In genomic region chr17:30575941-30576773, GRCm38 (mm10) we compare ENCODE assay signal across 8 mouse cellular contexts. TPM values are rescaled to one million over a fixed set of nuclear protein-coding genes. Genes with fewer than 3 reads are reported as not detected.
DNase-seq lines count a peak whose midpoint lies in the region; ATAC-seq and TF ChIP-seq lines count a peak whose summit lies in the region.

Btbd9 (minus strand) TSS chr17:30576488.

- peak within 1 kb of the TSS; percentile 66 for H3K9ac ChIP-seq in forebrain, embryonic 15.5 days (replicated peaks)

- no peak for TF ChIP-seq CTCF in lung, adult 2 months (IDR thresholded peaks at IDR 0.05; ENCODE audit: insufficient read depth, low read length)

- no peaks in the 10 kb centered on the region for H3K27me3 ChIP-seq in forebrain, embryonic 15.5 days

- WGBS in forebrain, embryonic 15.5 days, result under 1% methylated on average over 91 of the region's 94 CpGs
- under 1% methylated on average over 90 of the region's 94 CpGs for WGBS in lung, adult 2 months

- intact Hi-C loops in heart, postnatal 25 days (cut with DNase I), result loop anchor here (2.0 kb wide), 1 partner anchor 35 kb away; no protein-coding TSS in a partner anchor

- H3K4me3 ChIP-seq in forebrain, embryonic 15.5 days, result peak within 1 kb of the TSS; percentile 63
- peak within 1 kb of the TSS; percentile 93 for H3K4me3 ChIP-seq in lung, adult 2 months (replicated peaks; ENCODE audit: extremely low read depth, low read depth, low read length)

- TF ChIP-seq POLR2A in lung, adult 2 months (IDR thresholded peaks at IDR 0.05; ENCODE audit: borderline replicate concordance, extremely low read depth, low read depth, low read length), result peak; percentile 93; the same call in 1 of the 2 replicates

- H3K4me1 ChIP-seq in forebrain, embryonic 15.5 days, result peaks cover 23% of the 10 kb centered on the region
- peaks cover 13% of the 10 kb centered on the region for H3K4me1 ChIP-seq in lung, adult 2 months (ENCODE audit: control insufficient read depth, insufficient read depth, low read length)

- H3K9me3 ChIP-seq in forebrain, embryonic 15.5 days, result no peaks in the 10 kb centered on the region

- H3K27ac ChIP-seq in forebrain, embryonic 15.5 days (replicated peaks), result peak within 1 kb of the TSS; percentile 88

- no peaks in the 10 kb centered on the region for H3K36me3 ChIP-seq in forebrain, embryonic 15.5 days

- peak; percentile 96 for ATAC-seq in forebrain, embryonic 15.5 days (replicated peaks)
- ATAC-seq in neutrophil, adult 5-6 weeks (ENCODE audit: extremely low read depth, insufficient number of reproducible peaks, low FRiP score, poor library complexity, severe bottlenecking), result peak; percentile 87

- H3K4me2 ChIP-seq in forebrain, embryonic 15.5 days (replicated peaks), result peak within 1 kb of the TSS; percentile 55

- peak; percentile 97 for DNase-seq in ES-CJ7 (ENCODE audit: low read depth, low spot score)
- peak; percentile 96 for DNase-seq in cerebellum, adult 11 months
- peak; percentile 92 for DNase-seq in heart, postnatal 25 days (ENCODE audit: low spot score)
- DNase-seq in layer of hippocampus, adult 18-20 months (ENCODE audit: low spot score in 2 of 2), result peak; percentile 92 to 97
- peak; percentile 100 for DNase-seq in lung, adult 2 months
- DNase-seq in thymus, adult 18-20 months, result peak; percentile 85 to 90

RNA-seq across cellular contexts. Expression of gene Btbd9, which starts in this region (rescaled TPM):
- 141 and 146 TPM in 2 replicates for polyA plus RNA-seq in forebrain, embryonic 15.5 days (2015; fragmentation: Nextera tagmentation; extraction: Ambion mirVana)
- 10 to 100 TPM; 17.9 to 20.5 TPM for total RNA-seq in heart, postnatal 25 days (2021)
- total RNA-seq in layer of hippocampus, adult 18-20 months (2021), result 100 to 1,000 TPM; 153 to 166 TPM
- polyA plus RNA-seq in lung, adult 2 months (2012; rRNA removed), result 18.9 and 24.2 TPM in 2 replicates
- 35.9 and 37.0 TPM in 2 replicates for total RNA-seq in neutrophil, adult 5-6 weeks (2017)

Comparison
In these comparisons a context has a peak if more than half of its experiments do, and no peak if none do; other contexts are left out.
1. Peak in every context shown above with its lines: DNase-seq, ATAC-seq, H3K4me3 ChIP-seq and H3K27ac ChIP-seq.